Mouse (Mus musculus) cortical plate, adult 2 months (tissue): ENCODE measurements around the gene Trim29. TPM values are rescaled to one million over a fixed set of nuclear protein-coding genes. Genes with fewer than 3 reads are reported as not detected.

Source experiments
- H3K27ac ChIP-seq: fragments of 200-500 bp; 2 replicates; pipeline ENCODE4 v1.5.1; 2012; ENCODE audit warnings: low read length, control low read depth, inconsistent platforms; ENCODE audit not compliant: insufficient read depth
- H3K4me1 ChIP-seq: fragments of 200-500 bp; 2 replicates; pipeline ENCODE4 v1.6.1; 2011; ENCODE audit warnings: low read length; ENCODE audit not compliant: control insufficient read depth, insufficient read depth
- H3K4me3 ChIP-seq: fragments of 200-500 bp; 2 replicates; pipeline ENCODE4 v1.5.1; 2011; ENCODE audit warnings: mild to moderate bottlenecking, low read length, control low read depth; ENCODE audit not compliant: insufficient read depth
- CTCF ChIP-seq: fragments of 200-500 bp; IDR thresholded peaks from 2 replicates; pipeline ENCODE4 v1.5.1; 2011; ENCODE audit warnings: mild to moderate bottlenecking, control low read depth, low read length; ENCODE audit not compliant: insufficient read depth; ENCODE audit errors: extremely low read depth
- POLR2A ChIP-seq: fragments of 200-500 bp; IDR thresholded peaks from 2 replicates; pipeline ENCODE4 v1.6.1; 2011; ENCODE audit warnings: mild to moderate bottlenecking, low read length, control low read depth; ENCODE audit not compliant: insufficient read depth; ENCODE audit errors: extremely low read depth
- polyA plus RNA-seq: library from polyadenylated mRNA; depleted of rRNA; stranded (reverse); fragments of >200 nt; gene quantifications from 2 replicates; pipeline ENCODE4 v1.2.3, GENCODE M21; 2012; rRNA removed

Trim29 gene
- polyA plus RNA-seq, 1 experiment: 0.17 TPM

DNA sequence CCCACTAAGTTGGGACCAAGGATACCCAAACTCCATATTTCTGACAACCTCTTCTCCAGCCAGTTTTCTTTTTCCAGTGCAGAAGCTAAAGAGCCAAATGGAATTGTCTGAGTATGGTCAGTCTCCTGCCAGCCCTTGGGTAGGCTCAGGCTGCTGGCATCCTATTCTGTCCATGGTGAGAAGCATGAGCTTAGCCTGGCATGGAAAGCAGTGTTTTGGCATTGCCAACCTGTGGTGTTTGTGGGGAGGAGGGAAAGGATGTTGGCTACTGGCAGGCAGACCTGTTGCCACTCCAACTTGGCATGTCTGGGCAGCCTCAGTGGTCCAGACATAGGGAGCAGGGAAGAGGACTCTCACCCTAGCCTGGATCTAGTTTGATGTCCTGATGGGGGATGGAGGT, 46.4 kb downstream of the Trim29 start:
- H3K27ac ChIP-seq: no peak overlapping the region
- no peaks in the 10 kb centered on the region for H3K4me1 ChIP-seq
- H3K4me3 ChIP-seq: no peak overlapping the region
- TF ChIP-seq CTCF: no peak
- TF ChIP-seq POLR2A: no peak

DNA sequence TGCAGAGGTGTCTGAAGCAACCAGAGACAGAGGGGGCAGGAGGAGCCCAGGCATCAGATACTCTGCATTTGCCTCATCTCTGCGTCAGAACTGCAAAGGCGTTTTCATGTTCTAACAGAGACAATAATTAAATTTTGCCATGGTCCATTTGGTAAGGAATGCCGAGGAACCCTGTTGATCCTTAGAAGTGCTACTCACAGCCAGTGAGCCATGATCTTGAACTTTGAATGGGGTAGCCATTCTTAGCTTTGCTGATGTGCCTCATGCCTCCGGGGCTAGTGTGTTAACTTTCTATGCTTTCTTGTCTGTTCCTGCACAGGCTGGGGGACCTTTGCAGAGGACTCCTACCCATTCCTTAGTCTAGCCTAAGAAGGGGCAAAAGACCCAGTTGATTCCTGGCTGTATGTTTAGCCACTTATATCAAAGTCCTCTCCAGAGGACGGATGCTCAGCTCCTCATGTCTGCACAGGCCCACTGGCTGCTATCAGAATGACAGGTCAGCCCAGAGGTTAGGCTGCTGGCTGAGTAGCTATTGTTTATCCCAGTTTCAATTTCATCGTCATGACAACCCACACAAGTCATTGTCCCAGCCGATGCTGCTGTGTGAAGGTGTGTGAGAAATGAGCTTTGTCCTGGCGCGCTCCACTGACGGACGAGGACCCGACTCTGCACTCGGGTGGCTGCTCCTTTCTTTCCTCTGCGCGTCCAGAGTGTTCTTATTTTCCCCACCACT, 48.1 kb downstream of the Trim29 start:
- Histone ChIP-seq H3K27ac (no peak overlapping the region), H3K4me1 (no peaks in the 10 kb centered on the region), H3K4me3 (no peak overlapping the region)
- TF ChIP-seq CTCF: no peak
- TF ChIP-seq POLR2A: no peak

DNA sequence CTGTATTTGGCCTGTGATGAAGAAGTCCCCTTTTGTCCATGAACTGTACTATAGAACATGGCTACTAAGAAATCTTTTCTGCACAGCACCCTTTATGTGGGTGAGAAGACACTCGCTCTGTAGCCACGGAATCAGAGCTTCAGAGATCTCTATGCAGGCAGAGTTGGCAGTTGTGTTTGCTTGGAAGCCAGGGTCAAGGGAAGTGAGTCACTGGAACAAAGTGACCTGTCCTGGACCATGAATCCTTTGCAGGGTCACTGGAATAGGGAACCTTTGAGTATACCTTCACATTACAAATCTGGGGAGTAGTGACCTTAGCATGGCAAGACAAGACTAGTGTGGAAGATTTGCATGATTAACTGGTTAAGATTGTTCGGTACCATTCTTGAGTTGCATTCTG, 58.1 kb downstream of the Trim29 start:
- Histone ChIP-seq H3K27ac (no peak overlapping the region), H3K4me1 (no peaks in the 10 kb centered on the region), H3K4me3 (no peak overlapping the region)
- TF ChIP-seq POLR2A (no peak), CTCF (no peak)

DNA sequence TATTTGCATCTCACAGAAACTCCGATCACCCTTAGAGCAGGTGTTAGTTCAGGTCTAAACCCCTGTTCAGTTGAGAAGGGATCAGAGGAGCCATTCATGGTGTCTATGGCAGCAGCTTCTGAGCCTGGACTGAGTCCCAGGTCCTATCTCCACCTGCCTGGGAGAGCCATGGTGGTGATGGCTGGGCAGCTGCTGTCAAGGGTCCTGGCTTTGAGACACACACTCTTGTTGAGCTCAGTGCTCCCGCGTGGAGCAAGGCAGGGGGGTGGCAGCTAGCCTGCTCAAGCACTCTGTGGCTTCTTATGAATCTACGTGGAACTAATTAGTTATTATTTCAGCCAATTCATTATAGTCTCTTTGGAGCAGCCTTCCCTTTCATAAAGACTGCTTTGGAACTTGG, 73.2 kb downstream of the Trim29 start:
- Histone ChIP-seq H3K4me3 (no peak overlapping the region), H3K27ac (no peak overlapping the region), H3K4me1 (no peaks in the 10 kb centered on the region)
- TF ChIP-seq CTCF (no peak), POLR2A (no peak)

DNA sequence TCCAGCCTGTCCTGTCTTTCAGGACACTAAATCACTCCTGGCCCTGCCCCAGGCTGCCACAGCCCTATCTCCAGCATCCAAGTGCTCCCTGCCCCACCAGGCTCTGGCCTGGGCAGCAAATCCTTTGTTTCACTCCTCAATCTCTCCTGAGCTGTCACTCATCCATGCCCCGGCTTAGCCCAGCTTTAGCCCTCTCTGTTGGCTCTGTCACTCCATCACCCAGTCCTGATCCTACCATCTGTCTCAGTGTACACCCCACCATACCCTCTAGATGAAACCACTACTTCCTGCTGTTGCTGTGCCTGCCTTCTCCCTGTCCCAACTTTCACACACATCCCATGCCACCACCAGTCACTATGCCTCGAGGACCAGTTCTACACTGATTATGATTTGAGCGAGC, 73.8 kb downstream of the Trim29 start:
- Histone ChIP-seq H3K4me3 (no peak overlapping the region), H3K27ac (no peak overlapping the region), H3K4me1 (no peaks in the 10 kb centered on the region)
- no peak for TF ChIP-seq POLR2A
- no peak for TF ChIP-seq CTCF

Other genes with a start within 250 kb of the Trim29 start
- gene Arhgef12, start 203.6 kb upstream of the Trim29 start, polyA plus RNA-seq: 63.4 and 63.6 TPM in 2 replicates
- 20.9 and 21.9 TPM in 2 replicates for gene Tmem136, start 194.3 kb upstream of the Trim29 start, polyA plus RNA-seq
- 0.13 and 0.25 TPM in 2 replicates for gene Pou2f3, start 100.5 kb upstream of the Trim29 start, polyA plus RNA-seq
- 23.8 and 24.6 TPM in 2 replicates for gene Oaf, start 70.9 kb upstream of the Trim29 start, polyA plus RNA-seq